Comparison of ENCODE assay signal across 22 mouse cellular contexts in genomic region chr10:122746211-122746610, GRCm38 (mm10).
A peak's percentile ranks its signal among the peaks of the same experiment; 100 is the strongest.
DNase-seq lines count a peak whose midpoint lies in the region; ATAC-seq lines count a peak whose summit lies in the region.
"Had no signal": no experiment of that assay in that cellular context is flagged by ENCODE, and none has a peak within 500 bp of the region (broad histone marks: within the 10 kb centered on the region; RNA-seq: fewer than 3 reads in every experiment).

No protein-coding gene starts in this region.

- no peaks in the 10 kb centered on the region; the same call in 1 of the 2 replicates for H3K4me1 ChIP-seq in heart, embryonic 10.5 days
- no peaks in the 10 kb centered on the region for H3K4me1 ChIP-seq in heart, embryonic 11.5 days (ENCODE audit: control insufficient read depth, insufficient read depth, low read length)
- H3K4me1 ChIP-seq: embryonic facial prominence, embryonic 13.5 days; embryonic facial prominence, embryonic 15.5 days had no signal

- no peaks in the 10 kb centered on the region for H3K36me3 ChIP-seq in heart, embryonic 10.5 days
- no peaks in the 10 kb centered on the region for H3K36me3 ChIP-seq in heart, embryonic 11.5 days (ENCODE audit: control insufficient read depth, insufficient read depth, low read length)
- H3K36me3 ChIP-seq: embryonic facial prominence, embryonic 13.5 days; embryonic facial prominence, embryonic 15.5 days; forebrain, embryonic 10.5 days; forebrain, embryonic 15.5 days had no signal

- 75% methylated on average over 7 of the region's 7 CpGs for WGBS in heart, embryonic 10.5 days
- 66% methylated on average over 7 of the region's 7 CpGs for WGBS in heart, embryonic 11.5 days (ENCODE audit: insufficient replicate concordance)

- H3K27ac ChIP-seq in heart, embryonic 10.5 days: no peak overlapping the region
- no peak overlapping the region for H3K27ac ChIP-seq in heart, embryonic 11.5 days (ENCODE audit: low read depth, low read length)
- H3K27ac ChIP-seq: embryonic facial prominence, embryonic 13.5 days; embryonic facial prominence, embryonic 15.5 days; forebrain, embryonic 10.5 days; forebrain, embryonic 13.5 days; forebrain, embryonic 15.5 days had no signal

- no peak overlapping the region for H3K9ac ChIP-seq in heart, embryonic 11.5 days (ENCODE audit: low read depth, low read length)
- H3K9ac ChIP-seq: embryonic facial prominence, embryonic 13.5 days; embryonic facial prominence, embryonic 15.5 days; forebrain, embryonic 13.5 days; forebrain, embryonic 15.5 days had no signal

- no peak overlapping the region for H3K4me2 ChIP-seq in heart, embryonic 11.5 days
- H3K4me2 ChIP-seq: embryonic facial prominence, embryonic 13.5 days; embryonic facial prominence, embryonic 15.5 days; forebrain, embryonic 13.5 days; forebrain, embryonic 15.5 days had no signal

- DNase-seq in frontal cortex, postnatal 25 days (ENCODE audit: low spot score in 2 of 2): no peak
- DNase-seq in heart, embryonic 10.5 days (ENCODE audit: low spot score): peak; percentile 67
- DNase-seq in right cerebral cortex, adult 18-20 months: peak; percentile 39
- no peak for DNase-seq in right cerebral cortex, postnatal 14 days
- DNase-seq: adrenal gland, adult 2 months; adrenal gland, postnatal 10 days; adrenal gland, postnatal 25 days; cerebellum, adult 11 months; cerebellum, adult 18-20 months; cerebellum, adult 8-10 months; cerebellum, adult 9-11 months; cerebellum, postnatal 14 days; cerebellum, postnatal 36 days; embryo, embryonic 11 days had no signal

- H3K9me3 ChIP-seq in heart, embryonic 10.5 days: no peaks in the 10 kb centered on the region
- H3K9me3 ChIP-seq in heart, embryonic 11.5 days (replicated peaks; ENCODE audit: control insufficient read depth, low read length): no peaks in the 10 kb centered on the region
- H3K9me3 ChIP-seq: embryonic facial prominence, embryonic 15.5 days; forebrain, embryonic 10.5 days; forebrain, embryonic 13.5 days; forebrain, embryonic 15.5 days had no signal

- H3K27me3 ChIP-seq in heart, embryonic 10.5 days (ENCODE audit: insufficient read depth, poor library complexity, severe bottlenecking): no peaks in the 10 kb centered on the region
- no peaks in the 10 kb centered on the region for H3K27me3 ChIP-seq in heart, embryonic 11.5 days (ENCODE audit: control insufficient read depth, insufficient read depth, low read length)
- H3K27me3 ChIP-seq: embryonic facial prominence, embryonic 13.5 days; embryonic facial prominence, embryonic 15.5 days; forebrain, embryonic 13.5 days; forebrain, embryonic 15.5 days had no signal

- no peak overlapping the region for H3K4me3 ChIP-seq in heart, embryonic 10.5 days
- H3K4me3 ChIP-seq in heart, embryonic 11.5 days (ENCODE audit: low read depth, low read length): no peak overlapping the region
- H3K4me3 ChIP-seq: embryonic facial prominence, embryonic 13.5 days; embryonic facial prominence, embryonic 15.5 days; erythroblast, embryonic 14.5 days; forebrain, embryonic 10.5 days; forebrain, embryonic 13.5 days; forebrain, embryonic 15.5 days had no signal

- 0 out of 2 replicates have a peak, but pooled peaks have one; percentile 32 for ATAC-seq in frontal cortex, adult (ENCODE audit: low TSS enrichment)
- ATAC-seq in heart, embryonic 11.5 days (replicated peaks; ENCODE audit: insufficient number of reproducible peaks, low FRiP score, low TSS enrichment): no peak
- ATAC-seq: forebrain, embryonic 13.5 days; forebrain, embryonic 15.5 days had no signal

Comparison
In these comparisons a context has a peak if more than half of its experiments do, and no peak if none do; other contexts are left out.
1. DNase-seq: peak in heart, embryonic 10.5 days (single experiment) and right cerebral cortex, adult 18-20 months (single experiment); none in frontal cortex, postnatal 25 days (0 of 2) and right cerebral cortex, postnatal 14 days (single experiment).